Mouse (Mus musculus) liver, embryonic 14.5 days (tissue): ENCODE measurements around the gene Gm37240.
"Not testable (repeated sequence)": the region's sequence is repeated elsewhere in the genome, so short reads cannot be mapped to it uniquely, and the experiment has no call there.

ENCODE experiments used
- CTCF ChIP-seq: IDR thresholded peaks from 2 replicates; pipeline ENCODE4 v1.5.1; 2016; ENCODE audit warnings: antibody characterized with exemption, low read depth, control low read depth
- EP300 ChIP-seq: IDR thresholded peaks from 2 replicates; pipeline ENCODE4 v1.6.1; 2016; ENCODE audit warnings: antibody characterized with exemption, low read depth

- not testable (repeated sequence) for TF ChIP-seq CTCF, EP300
These were observed 1025.5 kb downstream of the Gm37240 start for GRCm38 (mm10) chr3:84861817-84862216.
